Mouse (Mus musculus): ENCODE data around the gene Slmap. TPM values are rescaled to one million over a fixed set of nuclear protein-coding genes. Genes with fewer than 3 reads are reported as not detected.

Gene Slmap
- polyA plus RNA-seq, 1 experiment from 2014 or later, result 24.7 TPM

GRCm38 (mm10) chr14:26442534-26442933 lies 92.2 kb downstream of the Slmap start:
- no peak for DNase-seq (ENCODE audit: low spot score)
- no peak overlapping the region for H3K9ac ChIP-seq (ENCODE audit: low read length)

GRCm38 (mm10) chr14:26441041-26441812 lies 93.5 kb downstream of the Slmap start:
- Histone ChIP-seq H3K36me3 (ENCODE audit: control insufficient read depth, insufficient read depth, low read length) (no peaks in the 10 kb centered on the region), H3K27me3 (ENCODE audit: control insufficient read depth, insufficient read depth, low read length) (no peaks in the 10 kb centered on the region), H3K9me3 (ENCODE audit: control insufficient read depth, low read length) (no peaks in the 10 kb centered on the region), H3K9ac (ENCODE audit: low read length) (no peak overlapping the region), H3K27ac (ENCODE audit: low read depth, low read length) (no peak overlapping the region), H3K4me3 (ENCODE audit: low read depth, low read length) (no peak overlapping the region), H3K4me2 (ENCODE audit: low read depth) (no peak overlapping the region), H3K4me1 (ENCODE audit: control insufficient read depth, insufficient read depth, low read length) (no peaks in the 10 kb centered on the region)
- no peak for ATAC-seq (ENCODE audit: insufficient read depth, low FRiP score, low TSS enrichment)
- DNase-seq (ENCODE audit: low spot score), result no peak
- 92% methylated on average over 2 of the region's 2 CpGs for WGBS

More at GRCm38 (mm10) chr14:26442534-26442933, 92.2 kb downstream of the Slmap start:
- Histone ChIP-seq H3K27me3 (ENCODE audit: control insufficient read depth, insufficient read depth, low read length) (no peaks in the 10 kb centered on the region), H3K9me3 (ENCODE audit: control insufficient read depth, low read length) (no peaks in the 10 kb centered on the region), H3K4me2 (ENCODE audit: low read depth) (no peak overlapping the region), H3K27ac (ENCODE audit: low read depth, low read length) (no peak overlapping the region), H3K36me3 (ENCODE audit: control insufficient read depth, insufficient read depth, low read length) (no peaks in the 10 kb centered on the region), H3K4me1 (ENCODE audit: control insufficient read depth, insufficient read depth, low read length) (no peaks in the 10 kb centered on the region), H3K4me3 (ENCODE audit: low read depth, low read length) (no peak overlapping the region)
- no peak for ATAC-seq (ENCODE audit: insufficient read depth, low FRiP score, low TSS enrichment)
- WGBS, result 81% methylated on average over 6 of the region's 6 CpGs

- no peak overlapping the region for H3K9ac ChIP-seq (ENCODE audit: low read length)
- H3K27me3 ChIP-seq (ENCODE audit: control insufficient read depth, insufficient read depth, low read length), result no peaks in the 10 kb centered on the region
- no peak overlapping the region for H3K4me3 ChIP-seq (ENCODE audit: low read depth, low read length)
- no peak for DNase-seq (ENCODE audit: low spot score)
- H3K36me3 ChIP-seq (ENCODE audit: control insufficient read depth, insufficient read depth, low read length), result no peaks in the 10 kb centered on the region
- no peak overlapping the region for H3K27ac ChIP-seq (ENCODE audit: low read depth, low read length)
- H3K9me3 ChIP-seq (ENCODE audit: control insufficient read depth, low read length), result no peaks in the 10 kb centered on the region
- no peak for ATAC-seq (ENCODE audit: insufficient read depth, low FRiP score, low TSS enrichment)
- H3K4me2 ChIP-seq (ENCODE audit: low read depth), result no peak overlapping the region
- no peaks in the 10 kb centered on the region for H3K4me1 ChIP-seq (ENCODE audit: control insufficient read depth, insufficient read depth, low read length)
Observed at GRCm38 (mm10) chr14:26439996-26440395, 94.7 kb downstream of the Slmap start.

GRCm38 (mm10) chr14:26437771-26438170 lies 97.0 kb downstream of the Slmap start:
- Histone ChIP-seq H3K4me3 (ENCODE audit: low read depth, low read length) (no peak overlapping the region), H3K9me3 (ENCODE audit: control insufficient read depth, low read length) (no peaks in the 10 kb centered on the region), H3K9ac (ENCODE audit: low read length) (no peak overlapping the region), H3K27ac (ENCODE audit: low read depth, low read length) (no peak overlapping the region), H3K27me3 (ENCODE audit: control insufficient read depth, insufficient read depth, low read length) (no peaks in the 10 kb centered on the region), H3K4me1 (ENCODE audit: control insufficient read depth, insufficient read depth, low read length) (no peaks in the 10 kb centered on the region), H3K4me2 (ENCODE audit: low read depth) (no peak overlapping the region), H3K36me3 (ENCODE audit: control insufficient read depth, insufficient read depth, low read length) (no peaks in the 10 kb centered on the region)
- 91% methylated on average over 2 of the region's 2 CpGs for WGBS
- ATAC-seq (ENCODE audit: insufficient read depth, low FRiP score, low TSS enrichment) (no peak), DNase-seq (ENCODE audit: low spot score) (no peak)

- no peak for DNase-seq (ENCODE audit: low spot score)
- Histone ChIP-seq H3K4me1 (ENCODE audit: control insufficient read depth, insufficient read depth, low read length) (no peaks in the 10 kb centered on the region), H3K9ac (ENCODE audit: low read length) (no peak overlapping the region), H3K9me3 (ENCODE audit: control insufficient read depth, low read length) (no peaks in the 10 kb centered on the region), H3K4me3 (ENCODE audit: low read depth, low read length) (no peak overlapping the region), H3K27ac (ENCODE audit: low read depth, low read length) (no peak overlapping the region), H3K4me2 (ENCODE audit: low read depth) (no peak overlapping the region), H3K27me3 (ENCODE audit: control insufficient read depth, insufficient read depth, low read length) (no peaks in the 10 kb centered on the region), H3K36me3 (ENCODE audit: control insufficient read depth, insufficient read depth, low read length) (no peaks in the 10 kb centered on the region)
- no peak for ATAC-seq (ENCODE audit: insufficient read depth, low FRiP score, low TSS enrichment)
Observed at GRCm38 (mm10) chr14:26436304-26436703, 98.4 kb downstream of the Slmap start.

- no peak overlapping the region for H3K9ac ChIP-seq (ENCODE audit: low read length)
- H3K27me3 ChIP-seq (ENCODE audit: control insufficient read depth, insufficient read depth, low read length), result no peaks in the 10 kb centered on the region
- 72% methylated on average over 2 of the region's 2 CpGs for WGBS
- ATAC-seq (ENCODE audit: insufficient read depth, low FRiP score, low TSS enrichment), result no peak
- no peak for DNase-seq (ENCODE audit: low spot score)
- no peaks in the 10 kb centered on the region for H3K4me1 ChIP-seq (ENCODE audit: control insufficient read depth, insufficient read depth, low read length)
- no peaks in the 10 kb centered on the region for H3K9me3 ChIP-seq (ENCODE audit: control insufficient read depth, low read length)
- peaks cover under 1% of the 10 kb centered on the region; the same call in 1 of the 2 replicates for H3K36me3 ChIP-seq (ENCODE audit: control insufficient read depth, insufficient read depth, low read length)
- no peak overlapping the region for H3K4me3 ChIP-seq (ENCODE audit: low read depth, low read length)
- H3K27ac ChIP-seq (ENCODE audit: low read depth, low read length), result no peak overlapping the region
- H3K4me2 ChIP-seq (ENCODE audit: low read depth), result no peak overlapping the region
Observed at GRCm38 (mm10) chr14:26432320-26432719, 102.4 kb downstream of the Slmap start.

GRCm38 (mm10) chr14:26431919-26432318 lies 102.8 kb downstream of the Slmap start:
- 89% methylated on average over 2 of the region's 2 CpGs for WGBS
- H3K9me3 ChIP-seq (ENCODE audit: control insufficient read depth, low read length), result no peaks in the 10 kb centered on the region
- H3K27me3 ChIP-seq (ENCODE audit: control insufficient read depth, insufficient read depth, low read length), result no peaks in the 10 kb centered on the region
- ATAC-seq (ENCODE audit: insufficient read depth, low FRiP score, low TSS enrichment), result no peak
- H3K4me3 ChIP-seq (ENCODE audit: low read depth, low read length), result no peak overlapping the region
- H3K36me3 ChIP-seq (ENCODE audit: control insufficient read depth, insufficient read depth, low read length), result peaks cover 2% of the 10 kb centered on the region; the same call in 1 of the 2 replicates
- no peak overlapping the region for H3K9ac ChIP-seq (ENCODE audit: low read length)
- H3K4me1 ChIP-seq (ENCODE audit: control insufficient read depth, insufficient read depth, low read length), result no peaks in the 10 kb centered on the region
- no peak for DNase-seq (ENCODE audit: low spot score)
- no peak overlapping the region for H3K4me2 ChIP-seq (ENCODE audit: low read depth)
- H3K27ac ChIP-seq (ENCODE audit: low read depth, low read length), result no peak overlapping the region

GRCm38 (mm10) chr14:26420231-26420630 lies 114.5 kb downstream of the Slmap start:
- Histone ChIP-seq H3K36me3 (ENCODE audit: control insufficient read depth, insufficient read depth, low read length) (0 out of 2 replicates have a peak, but pooled peaks cover 3% of the 10 kb centered on the region), H3K27me3 (ENCODE audit: control insufficient read depth, insufficient read depth, low read length) (no peaks in the 10 kb centered on the region), H3K9me3 (ENCODE audit: control insufficient read depth, low read length) (no peaks in the 10 kb centered on the region), H3K4me2 (ENCODE audit: low read depth) (no peak overlapping the region), H3K9ac (ENCODE audit: low read length) (no peak overlapping the region), H3K4me1 (ENCODE audit: control insufficient read depth, insufficient read depth, low read length) (no peaks in the 10 kb centered on the region), H3K4me3 (ENCODE audit: low read depth, low read length) (no peak overlapping the region), H3K27ac (ENCODE audit: low read depth, low read length) (no peak overlapping the region)
- whole genome bisulfite sequencing, result 89% methylated on average over 2 of the region's 2 CpGs
- ATAC-seq (ENCODE audit: insufficient read depth, low FRiP score, low TSS enrichment), result no peak
- DNase-seq (ENCODE audit: low spot score), result no peak

- DNase-seq (ENCODE audit: low spot score) (no peak), ATAC-seq (ENCODE audit: insufficient read depth, low FRiP score, low TSS enrichment) (no peak)
- Histone ChIP-seq H3K4me3 (ENCODE audit: low read depth, low read length) (no peak overlapping the region), H3K27ac (ENCODE audit: low read depth, low read length) (no peak overlapping the region), H3K27me3 (ENCODE audit: control insufficient read depth, insufficient read depth, low read length) (no peaks in the 10 kb centered on the region), H3K9me3 (ENCODE audit: control insufficient read depth, low read length) (no peaks in the 10 kb centered on the region), H3K4me2 (ENCODE audit: low read depth) (no peak overlapping the region), H3K36me3 (ENCODE audit: control insufficient read depth, insufficient read depth, low read length) (0 out of 2 replicates have a peak, but pooled peaks cover 3% of the 10 kb centered on the region), H3K9ac (ENCODE audit: low read length) (no peak overlapping the region), H3K4me1 (ENCODE audit: control insufficient read depth, insufficient read depth, low read length) (no peaks in the 10 kb centered on the region)
- 70% methylated on average over 5 of the region's 5 CpGs for WGBS
Observed at GRCm38 (mm10) chr14:26417956-26418355, 116.8 kb downstream of the Slmap start.
